Mouse (Mus musculus): ENCODE results near the gene Noa1. TPM values are rescaled to one million over a fixed set of nuclear protein-coding genes. Genes with fewer than 3 reads are reported as not detected.
A peak's percentile ranks its signal among the peaks of the same experiment; 100 is the strongest.

Gene Noa1
- polyA plus RNA-seq, 1 experiment from 2014 or later, result 37.2 TPM

- DNase-seq (ENCODE audit: low spot score), result no peak
- WGBS, result 41% methylated on average over 5 of the region's 5 CpGs
- Histone ChIP-seq H3K4me3 (no peak overlapping the region), H3K4me1 (peaks cover 37% of the 10 kb centered on the region), H3K36me3 (no peaks in the 10 kb centered on the region), H3K9me3 (replicated peaks) (no peaks in the 10 kb centered on the region), H3K27me3 (ENCODE audit: low read depth, poor library complexity, severe bottlenecking) (peaks cover 18% of the 10 kb centered on the region), H3K27ac (replicated peaks) (no peak overlapping the region)
Observed at GRCm38 (mm10) chr5:77262105-77262504, 47.8 kb downstream of the Noa1 start.

- DNase-seq (ENCODE audit: low spot score), result no peak
- H3K27ac ChIP-seq (replicated peaks), result no peak overlapping the region
- no peaks in the 10 kb centered on the region for H3K9me3 ChIP-seq (replicated peaks)
- H3K4me3 ChIP-seq, result no peak overlapping the region
- 87% methylated on average over 4 of the region's 4 CpGs for WGBS
- peaks cover 18% of the 10 kb centered on the region for H3K27me3 ChIP-seq (ENCODE audit: low read depth, poor library complexity, severe bottlenecking)
- H3K4me1 ChIP-seq, result peaks cover 35% of the 10 kb centered on the region
- no peaks in the 10 kb centered on the region for H3K36me3 ChIP-seq
Observed at GRCm38 (mm10) chr5:77261137-77261536, 48.7 kb downstream of the Noa1 start.

GRCm38 (mm10) chr5:77260141-77260540 is 49.7 kb downstream of the Noa1 start:
- peaks cover 18% of the 10 kb centered on the region for H3K27me3 ChIP-seq (ENCODE audit: low read depth, poor library complexity, severe bottlenecking)
- 61% methylated on average over 6 of the region's 6 CpGs for WGBS

GRCm38 (mm10) chr5:77259315-77259714 is 50.6 kb downstream of the Noa1 start:
- Histone ChIP-seq H3K36me3 (no peaks in the 10 kb centered on the region), H3K4me3 (no peak overlapping the region), H3K27ac (replicated peaks) (no peak overlapping the region), H3K4me1 (peaks cover 29% of the 10 kb centered on the region), H3K9me3 (replicated peaks) (no peaks in the 10 kb centered on the region), H3K27me3 (ENCODE audit: low read depth, poor library complexity, severe bottlenecking) (peaks cover 18% of the 10 kb centered on the region)
- no peak for DNase-seq (ENCODE audit: low spot score)

More at GRCm38 (mm10) chr5:77260141-77260540, 49.7 kb downstream of the Noa1 start:
- Histone ChIP-seq H3K4me3 (no peak overlapping the region), H3K4me1 (peaks cover 35% of the 10 kb centered on the region), H3K9me3 (replicated peaks) (no peaks in the 10 kb centered on the region), H3K36me3 (no peaks in the 10 kb centered on the region), H3K27ac (replicated peaks) (no peak overlapping the region)
- no peak for DNase-seq (ENCODE audit: low spot score)

- H3K4me3 ChIP-seq, result no peak overlapping the region
- no peaks in the 10 kb centered on the region for H3K36me3 ChIP-seq
- no peak for DNase-seq (ENCODE audit: low spot score)
- H3K4me1 ChIP-seq, result peaks cover 24% of the 10 kb centered on the region
- H3K9me3 ChIP-seq (replicated peaks), result no peaks in the 10 kb centered on the region
- H3K27ac ChIP-seq (replicated peaks), result no peak overlapping the region
- 81% methylated on average over 3 of the region's 3 CpGs for WGBS
- peaks cover 1% of the 10 kb centered on the region for H3K27me3 ChIP-seq (ENCODE audit: low read depth, poor library complexity, severe bottlenecking)
Observed at GRCm38 (mm10) chr5:77257603-77258002, 52.3 kb downstream of the Noa1 start.

- no peaks in the 10 kb centered on the region for H3K27me3 ChIP-seq (ENCODE audit: low read depth, poor library complexity, severe bottlenecking)
- no peaks in the 10 kb centered on the region for H3K9me3 ChIP-seq (replicated peaks)
- H3K4me1 ChIP-seq, result no peaks in the 10 kb centered on the region
- DNase-seq (ENCODE audit: low spot score), result no peak
- H3K4me3 ChIP-seq, result no peak overlapping the region
- no peaks in the 10 kb centered on the region for H3K36me3 ChIP-seq
- WGBS, result 71% methylated on average over 3 of the region's 3 CpGs
- no peak overlapping the region for H3K27ac ChIP-seq (replicated peaks)
Observed at GRCm38 (mm10) chr5:77254402-77254801, 55.5 kb downstream of the Noa1 start.

GRCm38 (mm10) chr5:77253154-77253553 is 56.7 kb downstream of the Noa1 start:
- Histone ChIP-seq H3K36me3 (no peaks in the 10 kb centered on the region), H3K4me3 (no peak overlapping the region), H3K4me1 (no peaks in the 10 kb centered on the region), H3K27me3 (ENCODE audit: low read depth, poor library complexity, severe bottlenecking) (no peaks in the 10 kb centered on the region), H3K27ac (replicated peaks) (no peak overlapping the region), H3K9me3 (replicated peaks) (no peaks in the 10 kb centered on the region)
- DNase-seq (ENCODE audit: low spot score), result no peak
- WGBS, result 81% methylated on average over 1 of the region's 1 CpGs

GRCm38 (mm10) chr5:77252115-77252827 is 57.6 kb downstream of the Noa1 start:
- no peaks in the 10 kb centered on the region for H3K36me3 ChIP-seq
- H3K4me1 ChIP-seq, result no peaks in the 10 kb centered on the region
- no peak overlapping the region for H3K4me3 ChIP-seq
- H3K9me3 ChIP-seq (replicated peaks), result no peaks in the 10 kb centered on the region
- no peaks in the 10 kb centered on the region for H3K27me3 ChIP-seq (ENCODE audit: low read depth, poor library complexity, severe bottlenecking)
- no peak overlapping the region for H3K27ac ChIP-seq (replicated peaks)
- DNase-seq (ENCODE audit: low spot score), result no peak
- 78% methylated on average over 8 of the region's 8 CpGs for WGBS

GRCm38 (mm10) chr5:77251656-77252055 is 58.2 kb downstream of the Noa1 start:
- DNase-seq (ENCODE audit: low spot score), result no peak
- no peaks in the 10 kb centered on the region for H3K9me3 ChIP-seq (replicated peaks)
- 57% methylated on average over 5 of the region's 5 CpGs for WGBS

GRCm38 (mm10) chr5:77250083-77250482 is 59.8 kb downstream of the Noa1 start:
- H3K4me1 ChIP-seq, result peaks cover 15% of the 10 kb centered on the region
- no peaks in the 10 kb centered on the region for H3K36me3 ChIP-seq
- H3K27me3 ChIP-seq (ENCODE audit: low read depth, poor library complexity, severe bottlenecking), result no peaks in the 10 kb centered on the region
- no peak overlapping the region for H3K4me3 ChIP-seq
- DNase-seq (ENCODE audit: low spot score), result no peak
- no peak overlapping the region for H3K27ac ChIP-seq (replicated peaks)
- WGBS, result 71% methylated on average over 9 of the region's 9 CpGs
- no peaks in the 10 kb centered on the region for H3K9me3 ChIP-seq (replicated peaks)

More at GRCm38 (mm10) chr5:77251656-77252055, 58.2 kb downstream of the Noa1 start:
- H3K27me3 ChIP-seq (ENCODE audit: low read depth, poor library complexity, severe bottlenecking), result no peaks in the 10 kb centered on the region
- no peaks in the 10 kb centered on the region for H3K4me1 ChIP-seq
- H3K36me3 ChIP-seq, result no peaks in the 10 kb centered on the region
- no peak overlapping the region for H3K27ac ChIP-seq (replicated peaks)
- no peak overlapping the region for H3K4me3 ChIP-seq

- peak overlapping the region; percentile 63 for H3K27ac ChIP-seq (replicated peaks)
- 33% methylated on average over 26 of the region's 26 CpGs for WGBS
- H3K4me1 ChIP-seq, result peaks cover 32% of the 10 kb centered on the region
- peak overlapping the region; percentile 32 for H3K4me3 ChIP-seq
- H3K36me3 ChIP-seq, result no peaks in the 10 kb centered on the region
- H3K27me3 ChIP-seq (ENCODE audit: low read depth, poor library complexity, severe bottlenecking), result no peaks in the 10 kb centered on the region
- peak; percentile 50 for DNase-seq (ENCODE audit: low spot score)
- no peaks in the 10 kb centered on the region for H3K9me3 ChIP-seq (replicated peaks)
Observed at GRCm38 (mm10) chr5:77245787-77246671, 63.9 kb downstream of the Noa1 start.

GRCm38 (mm10) chr5:77245463-77245786 is 64.5 kb downstream of the Noa1 start:
- Histone ChIP-seq H3K36me3 (no peaks in the 10 kb centered on the region), H3K4me1 (peaks cover 32% of the 10 kb centered on the region), H3K4me3 (peak overlapping the region; percentile 32), H3K27ac (replicated peaks) (peak overlapping the region; percentile 63), H3K27me3 (ENCODE audit: low read depth, poor library complexity, severe bottlenecking) (no peaks in the 10 kb centered on the region), H3K9me3 (replicated peaks) (no peaks in the 10 kb centered on the region)
- DNase-seq (ENCODE audit: low spot score), result no peak
- WGBS, result 43% methylated on average over 7 of the region's 7 CpGs
